Mouse (Mus musculus): Measurements from ENCODE around the gene Olfr1020.

Olfr1020 gene

GRCm38 (mm10) chr2:85846730-85847129 is at the start of gene Olfr1020:
TSS of gene Olfr1020 (plus strand) at chr2:85847030.
- DNase-seq (ENCODE audit: low read depth), result no peak

DNA sequence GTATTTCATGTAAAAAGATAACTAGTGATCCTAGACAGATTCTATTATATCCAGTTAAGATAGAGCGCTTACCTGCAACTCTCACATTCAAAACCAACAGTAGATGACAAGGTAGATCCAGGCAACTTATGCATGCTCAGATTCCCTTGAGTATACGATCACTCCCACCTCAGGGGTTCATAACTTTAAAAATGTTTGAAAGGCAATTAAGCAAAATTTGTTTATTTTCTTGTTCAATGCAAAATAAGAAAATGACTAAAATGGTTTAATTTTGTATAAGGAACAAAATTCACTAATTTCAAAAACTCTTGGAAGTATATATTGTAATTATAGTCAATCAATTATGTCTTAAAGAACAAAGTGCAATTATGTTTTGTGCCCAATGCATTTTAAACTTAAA is 44.4 kb upstream of the Olfr1020 start, which contains the start of gene Olfr1016:
Gene Olfr1016, minus strand, starts transcription at position 101 of the 400 bp plus-strand sequence.
- DNase-seq (ENCODE audit: low read depth), result no peak

GRCm38 (mm10) chr2:85804501-85804900 is 42.3 kb upstream of the Olfr1020 start:
- no peak for DNase-seq (ENCODE audit: low read depth)

DNA sequence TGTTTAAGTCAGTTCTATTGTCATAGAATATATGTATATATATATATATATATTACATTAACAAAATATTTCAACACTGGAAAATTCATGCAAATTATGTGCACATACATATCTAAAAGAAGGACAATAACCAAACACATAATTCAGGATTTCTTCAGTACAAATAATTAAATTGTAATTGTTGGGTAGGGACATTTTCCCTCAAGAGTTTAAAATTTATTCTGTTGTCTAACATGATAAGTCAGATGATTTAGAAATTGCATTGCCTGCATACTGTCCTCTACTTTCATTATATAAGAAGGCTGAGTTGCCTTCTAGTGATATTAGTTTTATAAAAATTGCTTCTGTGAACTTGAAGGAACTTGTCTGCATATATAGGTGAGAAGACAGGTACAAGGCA is 28.7 kb upstream of the Olfr1020 start, which contains the start of gene Olfr1018:
Gene Olfr1018, plus strand, starts transcription at position 301 of the 400 bp plus-strand sequence.
- DNase-seq (ENCODE audit: low read depth), result no peak

DNA sequence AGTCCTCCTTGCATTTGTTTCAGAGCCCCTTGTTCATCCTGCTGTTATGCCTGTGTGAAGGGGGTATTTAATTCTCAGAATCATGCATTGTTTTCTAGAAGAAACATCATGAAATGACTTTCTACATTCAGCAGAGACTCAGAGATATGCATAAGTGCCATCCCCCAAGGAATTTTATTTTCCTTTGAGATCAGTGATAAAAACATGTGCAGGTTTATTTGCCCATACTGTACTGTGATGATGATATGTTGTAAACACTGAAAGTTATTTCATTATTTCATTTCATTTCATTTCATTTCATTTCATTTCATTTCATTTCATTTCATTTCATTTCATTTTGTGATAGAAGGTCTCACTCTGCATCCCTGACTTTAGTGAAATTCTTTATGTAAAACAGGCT is 1.4 kb upstream of the Olfr1020 start, which contains the start of gene Olfr1019:
Gene Olfr1019, minus strand, starts transcription at position 101 of the 400 bp plus-strand sequence.
- no peak for DNase-seq (ENCODE audit: low read depth)

GRCm38 (mm10) chr2:85868294-85868693 is 21.5 kb downstream of the Olfr1020 start, which contains the start of gene Olfr1022:
TSS of gene Olfr1022 (plus strand) at chr2:85868594.
- no peak for DNase-seq (ENCODE audit: low read depth)

GRCm38 (mm10) chr2:85885340-85885739 is 38.5 kb downstream of the Olfr1020 start, which contains the start of gene Olfr1023:
TSS of gene Olfr1023 (plus strand) at chr2:85885640.
- no peak for DNase-seq (ENCODE audit: low read depth)

Measured in induced T-regulatory cell, adult 2 months (primary cell).